Mouse (Mus musculus) hematopoietic stem cell, adult 5-6 weeks (primary cell): ENCODE measurements at regions not wholly inside any gene's neighbourhood (a gene's known extent, or its start where the extent isn't known, plus 50 kb on each side); places are given as distances from the start of the nearest gene placed in this dataset.
"Not testable (repeated sequence)": the region's sequence is repeated elsewhere in the genome, so short reads cannot be mapped to it uniquely, and the experiment has no call there.

Experiments used
- ATAC-seq, 2 experiments: fragments of 125-278 bp in 1 of 2; replicated peaks in 1 of 2; 2 replicates each; pipeline ENCODE4 v1.8.0; 2016 to 2017; ENCODE audit warnings: inconsistent platforms in 2 of 2, mild to moderate bottlenecking in 2 of 2, moderate number of reproducible peaks in 2 of 2, low read depth in 1 of 2, moderate TSS enrichment in 1 of 2; ENCODE audit not compliant: low FRiP score in 2 of 2, poor library complexity in 2 of 2, severe bottlenecking in 2 of 2, insufficient read depth in 1 of 2, low TSS enrichment in 1 of 2

DNA sequence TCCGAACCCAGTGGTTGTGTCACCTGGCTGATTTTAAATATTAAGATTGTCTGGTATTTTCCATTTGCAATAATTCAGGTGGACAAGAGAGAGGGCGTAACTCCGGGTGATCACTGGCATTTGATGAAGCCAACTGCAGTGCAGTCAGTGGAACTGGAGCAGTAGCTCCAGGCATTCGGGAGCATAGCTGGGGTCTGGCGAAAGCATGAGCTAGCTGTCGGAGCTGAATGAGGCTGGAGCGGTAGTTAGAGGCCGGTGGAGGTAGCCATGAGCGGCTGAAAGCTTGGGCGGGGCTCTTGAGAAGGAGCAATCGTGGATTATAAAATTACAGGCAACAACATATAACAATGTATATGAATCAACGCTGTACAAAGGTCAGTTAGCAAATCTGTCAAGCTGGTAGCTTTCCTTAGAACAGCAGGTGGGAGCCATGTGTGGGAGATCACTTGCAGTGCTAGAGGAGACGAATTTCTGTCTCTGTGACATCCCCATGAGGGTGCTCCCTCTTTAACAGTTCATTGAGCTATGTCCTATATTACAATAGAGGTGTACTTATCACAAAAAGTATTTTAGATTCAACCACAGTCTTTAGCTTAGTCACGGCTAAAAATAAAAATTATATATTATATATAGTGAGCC is 1415.0 kb upstream of the 1700008P02Rik start:
- no peak for ATAC-seq

DNA sequence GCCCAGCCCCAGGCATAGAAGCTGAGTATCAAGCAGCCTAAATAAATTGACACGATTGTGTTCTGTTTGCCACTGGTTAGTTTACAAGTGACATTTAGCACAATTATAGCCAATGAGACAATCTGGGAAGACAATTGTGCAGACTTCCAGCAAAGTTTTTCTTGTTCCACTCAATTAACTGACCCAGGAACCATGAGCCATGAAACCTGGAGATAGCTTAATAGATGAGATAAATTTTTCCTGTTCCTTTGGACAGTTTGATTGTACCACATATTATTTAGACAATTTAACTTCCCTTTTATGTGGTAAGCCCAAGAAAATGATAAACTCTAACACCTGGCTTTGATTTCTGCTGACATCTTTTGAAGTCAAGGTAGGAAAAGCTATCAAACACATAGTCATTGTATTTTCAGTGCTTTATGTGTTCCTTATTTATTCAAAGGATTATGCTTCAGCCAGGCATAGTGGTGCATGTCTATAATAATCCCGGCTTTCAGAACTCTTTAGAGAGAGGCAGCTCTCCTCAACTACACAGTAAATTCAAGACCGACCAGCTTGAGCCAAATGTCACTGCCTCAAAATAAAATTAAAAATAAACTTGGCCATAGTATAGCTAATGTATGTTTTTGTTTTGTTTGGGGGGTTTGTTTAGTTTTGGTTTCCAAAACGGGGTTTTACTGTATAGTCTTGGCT is 1406.2 kb upstream of the 1700008P02Rik start:
- no peak for ATAC-seq

DNA sequence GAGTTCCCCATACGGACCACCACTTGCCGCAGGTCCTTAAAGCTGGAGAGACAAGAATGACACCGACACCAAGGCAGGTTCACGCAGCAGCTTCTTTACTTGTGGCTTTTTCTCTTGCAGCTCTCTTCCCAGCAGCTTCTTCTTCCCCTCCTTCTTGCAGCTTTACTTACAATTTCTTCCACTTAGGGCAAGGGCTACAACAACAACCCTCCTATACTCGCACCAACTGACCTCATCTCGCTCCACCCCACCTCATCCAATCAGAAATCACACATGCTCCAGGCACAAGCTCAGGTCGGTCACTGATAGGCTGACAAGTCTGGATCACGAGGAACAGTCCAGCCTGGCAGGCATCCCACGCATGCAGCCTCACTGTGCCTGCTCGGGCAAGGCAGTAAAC is 1402.4 kb upstream of the 1700008P02Rik start:
- no peak for ATAC-seq

DNA sequence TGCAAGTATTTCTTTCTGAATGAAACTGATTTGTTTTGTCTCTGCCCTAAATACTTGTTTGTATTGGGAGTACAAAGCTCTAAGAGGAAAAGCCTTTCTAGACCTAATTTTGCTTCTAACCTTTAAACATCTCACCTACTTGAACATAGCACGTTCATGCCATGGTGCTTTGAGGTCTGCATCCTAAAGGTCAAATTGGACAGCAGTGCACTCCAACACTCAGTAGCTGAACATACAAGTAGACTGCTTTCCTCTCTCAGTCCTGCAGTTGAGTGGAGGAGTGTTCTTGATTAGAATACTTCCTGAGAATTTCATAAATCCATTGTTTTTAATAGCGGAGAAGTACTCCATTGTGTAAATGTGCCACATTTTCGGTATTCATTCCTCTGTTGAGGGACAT is 1397.2 kb upstream of the 1700008P02Rik start:
- ATAC-seq = no peak

DNA sequence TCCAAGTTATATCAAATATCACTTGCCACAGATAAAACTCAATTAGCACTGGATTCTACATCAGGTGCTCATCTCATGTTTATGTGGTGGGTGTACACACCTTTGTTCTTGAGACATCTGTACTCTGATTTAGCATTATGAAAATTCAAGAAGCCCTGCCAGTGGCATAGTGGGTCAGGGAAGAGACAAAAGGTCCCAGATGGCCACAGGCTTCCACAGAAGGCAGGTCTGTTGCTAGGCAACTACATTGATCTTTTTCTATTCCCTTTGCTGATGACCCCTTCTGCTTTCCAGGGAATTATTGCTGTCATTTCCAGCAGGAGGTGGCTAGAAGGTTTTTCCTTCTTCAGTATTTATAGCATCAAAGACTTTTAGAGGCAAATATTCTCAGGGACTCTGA is 1396.7 kb upstream of the 1700008P02Rik start:
- no peak for ATAC-seq

DNA sequence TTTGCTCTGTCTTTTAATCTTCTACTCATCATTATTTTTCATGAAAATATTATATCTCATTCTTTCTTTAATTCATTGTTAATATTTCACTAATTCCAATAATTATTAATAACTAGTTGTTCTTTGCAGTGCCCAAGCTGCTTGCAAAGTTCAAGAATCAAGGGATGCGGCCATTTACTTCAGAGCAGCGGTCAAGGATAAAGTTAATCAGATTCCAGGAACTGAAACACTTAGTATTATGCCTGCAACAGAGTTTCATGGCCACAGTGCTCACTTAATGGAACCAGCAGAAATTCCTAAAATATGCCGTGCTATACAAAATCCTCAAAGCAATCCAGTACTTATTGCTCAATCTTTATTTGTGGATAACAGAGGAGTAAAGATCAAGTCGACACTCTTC is 1389.7 kb upstream of the 1700008P02Rik start:
- no peak for ATAC-seq

DNA sequence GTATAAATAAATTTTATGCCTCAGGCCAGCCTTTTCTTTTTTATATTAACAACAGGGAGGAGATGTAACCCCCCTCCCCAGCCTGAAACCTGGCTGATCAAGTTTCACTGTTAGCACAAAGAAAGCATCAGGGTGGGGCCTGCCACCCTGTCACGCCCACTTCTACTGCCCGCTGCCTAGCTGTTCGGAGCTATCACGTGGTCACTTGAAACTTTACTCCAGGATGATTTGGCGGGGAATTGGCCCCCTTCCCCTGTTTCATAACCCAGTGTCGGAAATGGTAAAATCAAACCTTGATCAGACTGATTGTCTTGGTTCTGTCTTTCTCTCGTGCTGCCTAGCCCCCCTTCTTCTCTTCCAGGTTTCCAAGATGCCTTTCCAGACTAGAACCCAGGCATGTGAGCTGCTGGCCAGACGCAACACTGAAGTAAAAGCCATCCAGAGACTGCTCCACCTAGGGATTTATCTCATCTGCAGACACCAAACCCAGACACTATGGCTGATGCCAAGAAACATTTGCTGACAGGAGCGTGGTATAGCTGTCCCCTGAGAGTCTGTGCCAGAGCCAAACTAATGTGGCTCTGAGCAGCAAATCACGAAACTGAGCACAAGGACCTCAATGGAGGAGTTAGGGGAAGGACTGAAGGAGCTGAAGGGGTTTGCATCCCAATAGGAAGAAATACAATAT is 1386.6 kb upstream of the 1700008P02Rik start:
- no peak for ATAC-seq

DNA sequence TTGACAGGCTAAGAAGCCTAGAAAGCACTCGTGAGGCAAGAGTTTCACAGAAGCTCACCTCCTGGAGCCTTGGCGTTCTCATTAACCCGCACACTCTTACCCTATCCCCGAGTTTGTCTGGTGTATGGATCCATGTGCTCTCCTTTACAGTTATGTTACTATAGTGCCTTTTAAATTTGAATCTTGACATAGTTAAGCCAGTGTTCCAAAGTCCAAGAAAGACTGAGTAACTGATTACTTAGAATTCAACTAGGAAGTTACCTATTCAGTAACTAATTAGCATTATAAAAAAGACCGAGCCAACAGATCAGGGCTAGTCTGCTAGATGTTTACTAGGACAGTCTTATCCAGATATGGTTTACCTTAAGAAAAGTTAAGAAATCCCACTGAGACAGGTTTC is 1386.0 kb upstream of the 1700008P02Rik start:
- no peak for ATAC-seq

DNA sequence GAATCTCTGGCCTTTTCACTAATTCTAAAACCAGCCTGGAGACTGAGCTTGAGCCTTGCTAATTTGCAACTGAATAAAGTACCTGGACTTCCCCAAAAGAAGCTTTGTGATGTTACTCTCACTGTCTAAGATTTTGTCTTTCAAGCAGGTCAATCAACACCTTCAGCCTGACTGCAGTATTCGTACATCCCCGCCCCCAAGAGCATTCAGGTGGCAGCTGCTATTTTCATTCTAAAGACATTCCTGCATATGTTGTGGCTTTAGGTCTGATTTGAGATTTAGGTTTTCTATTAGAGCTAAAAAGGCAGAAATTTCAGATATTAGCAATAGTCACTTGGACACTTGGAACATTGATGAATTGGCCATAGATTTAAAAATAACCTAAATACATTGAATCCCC is 1385.4 kb upstream of the 1700008P02Rik start:
- ATAC-seq = not testable (repeated sequence)

DNA sequence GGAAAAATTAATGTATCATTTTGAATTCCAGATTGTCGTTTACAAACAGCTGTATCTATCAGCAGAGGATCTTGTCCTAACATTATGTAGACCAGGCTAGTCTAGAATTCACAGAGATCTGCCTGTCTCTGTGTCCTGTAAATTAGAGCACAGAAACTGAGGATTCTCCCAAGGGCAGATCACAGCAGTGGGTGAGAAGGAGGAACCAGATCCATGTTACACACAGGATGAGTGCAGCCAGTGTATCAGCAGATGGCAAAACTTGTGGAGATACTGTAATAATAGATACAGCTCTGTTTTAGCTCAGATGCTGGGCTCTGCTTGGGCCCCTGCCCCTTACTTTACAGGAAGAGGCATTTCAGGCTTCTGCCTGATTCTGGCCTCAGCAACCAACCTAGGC is 1384.0 kb upstream of the 1700008P02Rik start:
- ATAC-seq = no peak

DNA sequence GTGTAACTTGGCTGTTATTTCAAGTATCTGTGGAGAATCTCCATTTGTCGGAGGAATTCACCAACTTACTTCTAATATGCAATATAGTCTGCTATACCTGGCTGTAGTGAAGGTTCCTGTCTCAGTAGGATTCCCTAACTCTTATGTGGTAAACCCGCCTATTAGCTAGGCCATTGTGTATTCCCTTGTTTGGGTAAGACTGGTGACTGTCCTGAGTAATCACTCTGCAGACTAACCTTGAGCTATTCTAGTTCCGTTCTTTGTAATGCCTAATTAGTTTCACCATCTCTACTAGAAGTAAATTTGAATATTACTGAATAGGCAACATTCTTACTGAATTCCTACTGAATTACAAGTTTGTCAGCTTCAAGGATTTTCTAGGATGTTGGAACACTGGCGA is 1380.8 kb upstream of the 1700008P02Rik start:
- no peak for ATAC-seq

DNA sequence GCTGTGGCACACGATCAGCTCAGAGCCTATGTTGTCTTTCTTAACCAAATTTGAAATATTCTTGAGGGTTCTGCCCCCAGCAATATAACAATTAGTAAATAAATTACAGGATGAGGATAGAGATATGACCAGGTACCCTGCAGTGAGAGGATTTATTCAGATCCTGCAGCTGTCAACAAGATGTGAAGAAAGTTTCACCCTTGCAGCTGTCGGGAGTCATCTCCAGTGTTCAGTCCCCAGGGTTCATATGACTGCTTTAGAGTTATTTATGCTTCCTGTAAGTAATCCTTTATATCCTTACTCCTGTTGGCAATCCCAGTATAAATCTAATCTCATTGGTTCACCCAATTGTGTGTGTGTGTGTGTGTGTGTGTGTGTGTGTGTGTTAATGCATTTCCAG is 1372.1 kb upstream of the 1700008P02Rik start:
- ATAC-seq = no peak

DNA sequence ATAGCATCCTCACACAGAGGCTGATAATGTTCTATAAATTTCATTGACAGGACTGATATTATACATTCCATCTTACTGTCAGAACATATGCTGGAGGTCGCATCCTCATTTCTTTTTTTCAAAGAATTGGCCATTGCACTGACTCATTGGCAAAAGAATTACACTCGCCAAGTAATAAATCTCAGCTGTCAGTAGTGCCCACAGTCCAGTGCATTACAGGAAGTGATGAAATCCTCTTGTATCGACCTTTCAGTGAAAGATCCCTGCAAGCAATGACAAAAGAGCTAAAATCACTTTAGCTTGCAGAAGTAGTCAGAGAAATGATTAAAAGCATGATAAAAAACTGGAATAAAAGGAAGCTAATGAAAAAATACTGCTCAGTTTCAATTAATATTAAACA is 1353.0 kb upstream of the 1700008P02Rik start:
- no peak for ATAC-seq

DNA sequence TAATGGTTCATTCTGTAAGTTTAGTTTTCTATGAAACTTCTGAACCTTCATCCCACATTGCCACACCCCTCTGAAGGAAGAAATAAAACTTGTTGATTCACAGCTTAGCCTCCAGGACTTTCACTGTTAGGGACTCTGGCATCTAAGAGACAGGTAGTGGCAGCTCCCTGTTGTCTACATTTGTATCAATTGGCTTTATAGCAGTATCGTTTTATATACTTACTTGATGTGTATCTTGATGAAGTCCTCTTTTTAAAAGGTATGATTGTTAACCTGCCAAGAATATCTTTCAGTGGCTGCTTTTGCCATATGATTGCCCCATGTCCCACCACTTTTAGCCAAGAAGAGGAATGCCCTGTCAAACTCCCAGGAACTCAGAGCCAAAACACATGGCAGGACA is 1333.7 kb upstream of the 1700008P02Rik start:
- no peak for ATAC-seq

DNA sequence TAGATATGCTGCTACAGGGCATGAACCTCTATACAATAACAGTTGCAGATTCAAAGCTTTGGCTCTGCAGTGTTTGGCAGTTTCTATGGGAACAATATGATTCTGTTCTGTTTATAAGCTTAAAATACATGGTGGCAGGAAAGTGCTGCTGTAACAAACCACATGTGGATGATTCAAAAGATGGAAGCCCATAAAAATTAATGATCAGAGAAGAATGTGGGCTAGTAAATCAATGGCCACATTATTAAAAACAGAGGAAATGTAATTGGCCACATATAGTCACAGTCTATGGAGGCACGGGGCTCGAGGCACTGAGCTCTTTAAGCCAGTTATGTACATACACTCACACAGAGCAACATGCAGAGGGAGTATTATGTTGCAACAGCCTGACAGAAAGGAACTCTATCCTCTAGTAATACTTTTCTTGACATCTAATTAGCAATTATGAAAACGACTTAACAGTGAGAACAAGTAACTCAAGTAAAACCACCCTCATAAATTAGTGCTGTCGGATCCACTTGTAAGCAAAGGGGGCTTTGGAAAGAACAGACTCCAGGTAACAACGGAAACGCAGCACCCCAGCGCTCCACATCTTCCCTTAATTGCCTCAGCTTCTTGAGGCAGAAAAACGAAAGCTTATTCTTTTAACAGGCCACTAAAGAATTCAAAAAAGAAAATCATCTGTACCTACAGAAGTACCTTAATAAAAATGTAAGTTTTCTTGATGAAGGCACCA is 1323.6 kb upstream of the 1700008P02Rik start:
- no peak for ATAC-seq
